Mouse (Mus musculus): Measurements from ENCODE around the gene Snw1.
"Not testable (repeated sequence)": the region's sequence is repeated elsewhere in the genome, so short reads cannot be mapped to it uniquely, and the experiment has no call there.

Snw1 gene

GRCm38 (mm10) chr12:87471964-87472786 is at the start of gene Snw1:
Snw1 (minus strand) TSS chr12:87472274.
- DNase-seq (ENCODE audit: low spot score): peak; percentile 92

- DNase-seq (ENCODE audit: low spot score): not testable (repeated sequence)
These were observed 47.5 kb upstream of the Snw1 start for GRCm38 (mm10) chr12:87519616-87520015.

GRCm38 (mm10) chr12:87514016-87514415 is 41.9 kb upstream of the Snw1 start, which contains the start of gene Gm8300:
Gm8300 (plus strand) TSS chr12:87514316.
- DNase-seq (ENCODE audit: low spot score): not testable (repeated sequence)

GRCm38 (mm10) chr12:87494421-87494820 is 22.3 kb upstream of the Snw1 start, which contains the start of gene Gm5788:
Gm5788 (plus strand) TSS chr12:87494721.
- not testable (repeated sequence) for DNase-seq (ENCODE audit: low spot score)

- DNase-seq (ENCODE audit: low spot score): not testable (repeated sequence)
These were observed 16.6 kb upstream of the Snw1 start for GRCm38 (mm10) chr12:87488683-87489082.

GRCm38 (mm10) chr12:87482482-87482881 is 10.4 kb upstream of the Snw1 start:
- DNase-seq (ENCODE audit: low spot score): not testable (repeated sequence)

GRCm38 (mm10) chr12:87474756-87475155 is 2.7 kb upstream of the Snw1 start:
- no peak for DNase-seq (ENCODE audit: low spot score)

- no peak for DNase-seq (ENCODE audit: low spot score)
These were observed 582 bp downstream of the Snw1 start for GRCm38 (mm10) chr12:87471421-87471963.

- no peak for DNase-seq (ENCODE audit: low spot score)
These were observed 1.6 kb downstream of the Snw1 start for GRCm38 (mm10) chr12:87470263-87471136.

- peak; percentile 43 for DNase-seq (ENCODE audit: low spot score)
These were observed 7.3 kb downstream of the Snw1 start for GRCm38 (mm10) chr12:87464678-87465297.

GRCm38 (mm10) chr12:87449456-87449855 is 22.6 kb downstream of the Snw1 start:
- DNase-seq (ENCODE audit: low spot score): no peak

- peak; percentile 26 for DNase-seq (ENCODE audit: low spot score)
These were observed 27.9 kb downstream of the Snw1 start for GRCm38 (mm10) chr12:87444211-87444610.

- DNase-seq (ENCODE audit: low spot score): peak; percentile 86
These were observed 28.4 kb downstream of the Snw1 start, which contains the start of the genes Slirp and Alkbh1 for GRCm38 (mm10) chr12:87443700-87444122. Slirp (plus strand) TSS chr12:87443896. Alkbh1 (minus strand) TSS chr12:87444017.

- DNase-seq (ENCODE audit: low spot score): peak; percentile 34
These were observed 28.9 kb downstream of the Snw1 start for GRCm38 (mm10) chr12:87443115-87443699.

GRCm38 (mm10) chr12:87442177-87443114 is 29.6 kb downstream of the Snw1 start:
- DNase-seq (ENCODE audit: low spot score): peak; percentile 48

- no peak for DNase-seq (ENCODE audit: low spot score)
These were observed 43.2 kb downstream of the Snw1 start for GRCm38 (mm10) chr12:87428885-87429284.

- DNase-seq (ENCODE audit: low spot score): no peak
These were observed 43.8 kb downstream of the Snw1 start for GRCm38 (mm10) chr12:87428295-87428694.

- DNase-seq (ENCODE audit: low spot score): no peak
These were observed 45.6 kb downstream of the Snw1 start for GRCm38 (mm10) chr12:87426354-87427031.

- DNase-seq (ENCODE audit: low spot score): no peak
These were observed 47.6 kb downstream of the Snw1 start for GRCm38 (mm10) chr12:87424516-87424915.
